Mouse (Mus musculus): ENCODE measurements around the gene Crlf3. TPM values are rescaled to one million over a fixed set of nuclear protein-coding genes. Genes with fewer than 3 reads are reported as not detected.

The Crlf3 gene
- polyA plus RNA-seq, 1 experiment from 2014 or later: 29.2 TPM

Other genes with a start within 250 kb of the Crlf3 start
- gene Utp6, start 118.6 kb downstream of the Crlf3 start, polyA plus RNA-seq (2014; fragmentation: Nextera tagmentation; extraction: Ambion mirVana): 53.5 and 60.3 TPM in 2 replicates
- 29.6 and 30.1 TPM in 2 replicates for gene Suz12, start 87.9 kb downstream of the Crlf3 start, polyA plus RNA-seq (2014; fragmentation: Nextera tagmentation; extraction: Ambion mirVana)
- gene Atad5, start 8.4 kb upstream of the Crlf3 start, polyA plus RNA-seq (2014; fragmentation: Nextera tagmentation; extraction: Ambion mirVana): 12.3 and 14.4 TPM in 2 replicates
- 29.3 and 31.7 TPM in 2 replicates for gene Tefm, start 61.2 kb upstream of the Crlf3 start, polyA plus RNA-seq (2014; fragmentation: Nextera tagmentation; extraction: Ambion mirVana)
- 1.9 and 2.3 TPM in 2 replicates for gene Adap2, start 73.1 kb upstream of the Crlf3 start, polyA plus RNA-seq (2014; fragmentation: Nextera tagmentation; extraction: Ambion mirVana)
- gene Rnf135, start 102.9 kb upstream of the Crlf3 start, polyA plus RNA-seq (2014; fragmentation: Nextera tagmentation; extraction: Ambion mirVana): 6.9 and 8.6 TPM in 2 replicates
- 51.1 and 54.7 TPM in 2 replicates for gene Rhot1, start 128.0 kb upstream of the Crlf3 start, polyA plus RNA-seq (2014; fragmentation: Nextera tagmentation; extraction: Ambion mirVana)
- gene Rhbdl3, start 219.9 kb upstream of the Crlf3 start, polyA plus RNA-seq (2014; fragmentation: Nextera tagmentation; extraction: Ambion mirVana): 2.7 and 3.1 TPM in 2 replicates